Mouse (Mus musculus) olfactory bulb, adult 2 months (tissue): ENCODE measurements around the gene Sytl4.

Source experiments
- CTCF ChIP-seq: fragments of 200-500 bp; IDR thresholded peaks from 2 replicates; pipeline ENCODE4 v1.5.1; 2012; ENCODE audit warnings: low read depth, mild to moderate bottlenecking, low read length, moderate library complexity; ENCODE audit not compliant: insufficient read depth
- POLR2A ChIP-seq: fragments of 200-500 bp; IDR thresholded peaks from 2 replicates; pipeline ENCODE4 v1.6.1; 2012; ENCODE audit warnings: mild to moderate bottlenecking, low read depth, low read length, moderate library complexity; ENCODE audit not compliant: insufficient read depth

- no peak for TF ChIP-seq CTCF
- TF ChIP-seq POLR2A, result no peak
Measured at GRCm38 (mm10) chrX:133947427-133947826, 34.2 kb downstream of the Sytl4 start.
